Mouse (Mus musculus) lung, postnatal 4 days (tissue): ENCODE measurements around the gene Foxk1.

Source experiments
- DNase-seq, 2 experiments: peaks; one replicate each; pipeline ENCODE4 v3.0.0; 2021

The Foxk1 gene

DNA sequence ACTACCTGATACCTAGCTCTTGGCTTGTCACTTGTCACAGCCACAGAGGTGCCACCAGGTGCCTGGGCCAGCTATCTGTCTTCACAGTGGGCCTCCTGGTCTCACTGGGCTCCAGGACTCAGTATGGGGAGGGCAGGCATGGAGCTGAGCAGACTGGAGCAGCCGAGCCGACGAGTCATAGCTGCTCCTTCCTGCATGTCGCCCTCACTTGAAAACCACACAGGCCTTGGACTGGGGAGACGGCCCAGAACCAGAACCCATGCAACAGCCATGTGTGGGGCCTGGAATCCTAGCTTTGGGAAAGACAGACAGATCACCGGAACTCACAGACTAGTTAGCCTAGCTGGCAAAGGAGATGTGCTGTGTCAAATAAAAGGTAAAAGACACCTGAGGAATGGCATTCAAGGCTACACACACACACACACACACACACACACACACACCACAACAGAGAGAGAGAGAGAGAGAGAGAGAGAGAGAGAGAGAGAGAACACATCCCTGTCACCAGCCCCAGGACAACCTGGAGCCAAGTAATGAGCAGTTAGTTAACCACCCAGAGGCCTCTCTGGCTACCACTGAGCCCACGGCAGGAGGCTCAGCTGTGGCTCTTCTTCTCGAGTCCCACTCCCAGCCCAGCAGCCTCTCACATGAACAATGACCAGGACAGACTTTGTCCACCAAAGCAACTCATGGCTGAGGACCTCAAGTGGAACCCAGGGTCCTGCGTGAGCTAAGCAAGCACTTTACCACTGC is 88.8 kb downstream of the Foxk1 start:
- DNase-seq, result no peak

- DNase-seq, result peak in 1 of 2 experiments; percentile 12
Measured at GRCm38 (mm10) chr5:142493307-142493706, 92.0 kb downstream of the Foxk1 start.

DNA sequence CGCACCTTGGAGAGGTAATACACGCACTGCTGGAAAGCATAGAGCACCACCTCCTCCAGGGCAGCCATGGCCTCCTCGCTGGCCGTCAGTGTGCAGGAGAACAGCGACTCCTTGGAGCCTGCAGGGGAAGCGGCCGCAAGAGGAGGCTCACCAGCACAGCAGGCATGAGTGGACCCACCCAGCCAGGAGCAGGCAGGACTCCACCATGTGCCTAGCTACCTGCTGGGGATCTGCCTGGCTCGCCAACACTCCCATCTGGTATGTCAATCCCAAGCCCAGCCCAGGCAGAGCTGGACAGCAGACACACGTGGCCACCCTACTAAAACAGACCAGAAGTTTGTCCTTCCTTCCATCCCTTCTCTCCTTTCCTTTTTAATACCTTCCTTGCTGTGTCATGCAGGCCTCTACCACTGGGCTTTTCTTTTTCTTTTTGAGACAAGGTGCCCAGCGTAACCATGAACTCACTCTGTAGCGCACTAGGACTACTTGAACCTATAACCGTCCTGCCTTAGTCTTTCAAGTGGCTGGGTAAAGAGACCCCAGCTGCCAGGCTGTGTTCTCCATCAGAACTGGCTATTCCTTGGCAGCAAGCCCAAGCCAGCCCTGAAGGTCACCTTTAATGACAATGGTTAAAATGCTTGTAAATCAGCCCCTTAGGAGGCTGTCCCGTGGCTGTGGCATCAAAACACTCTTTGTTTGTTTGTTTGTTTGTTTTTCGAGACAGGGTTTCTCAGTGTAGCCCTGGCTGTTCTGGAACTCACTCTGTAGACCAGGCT is 94.2 kb downstream of the Foxk1 start:
- DNase-seq, result no peak

DNA sequence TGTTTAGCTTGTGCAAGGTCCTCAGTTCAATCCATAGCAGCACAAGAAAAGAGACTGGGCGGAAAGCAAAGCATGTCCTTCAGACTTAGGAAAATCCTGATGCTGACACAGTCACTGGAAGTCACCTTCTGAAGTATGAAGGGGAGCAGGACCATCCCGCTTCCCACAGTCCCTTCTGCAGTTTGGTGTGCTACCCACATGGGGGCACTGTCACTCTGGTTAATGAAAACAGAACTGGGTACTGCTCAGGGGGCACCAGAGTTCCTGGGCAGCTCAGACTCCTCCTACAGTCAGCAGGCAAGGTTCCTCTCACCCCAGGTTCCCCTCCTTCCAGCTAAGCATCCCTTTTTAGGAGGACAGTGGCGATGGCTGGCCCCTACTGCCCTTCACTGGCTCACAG is 97.7 kb downstream of the Foxk1 start:
- peak; percentile 42 to 56 for DNase-seq

DNA sequence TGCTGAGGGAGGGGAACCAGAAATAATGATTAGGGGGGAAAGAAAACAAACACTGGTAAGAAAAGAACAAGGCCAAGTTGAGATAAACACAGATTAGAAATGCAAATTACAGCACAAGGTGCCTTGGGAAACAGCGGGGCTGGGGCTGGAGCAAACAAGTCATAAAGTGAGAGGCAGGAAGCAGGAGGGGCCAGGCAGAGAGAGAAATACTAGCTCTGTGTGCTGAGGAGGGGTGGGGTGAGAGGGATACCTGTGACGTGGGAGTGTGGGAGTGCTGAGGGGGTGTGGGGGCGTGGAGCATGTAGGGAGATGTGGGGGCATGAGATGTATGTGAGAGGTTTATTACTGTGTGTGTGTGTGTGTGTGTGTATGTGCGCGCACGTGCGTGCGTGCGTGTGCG is 99.6 kb downstream of the Foxk1 start:
- no peak for DNase-seq

DNA sequence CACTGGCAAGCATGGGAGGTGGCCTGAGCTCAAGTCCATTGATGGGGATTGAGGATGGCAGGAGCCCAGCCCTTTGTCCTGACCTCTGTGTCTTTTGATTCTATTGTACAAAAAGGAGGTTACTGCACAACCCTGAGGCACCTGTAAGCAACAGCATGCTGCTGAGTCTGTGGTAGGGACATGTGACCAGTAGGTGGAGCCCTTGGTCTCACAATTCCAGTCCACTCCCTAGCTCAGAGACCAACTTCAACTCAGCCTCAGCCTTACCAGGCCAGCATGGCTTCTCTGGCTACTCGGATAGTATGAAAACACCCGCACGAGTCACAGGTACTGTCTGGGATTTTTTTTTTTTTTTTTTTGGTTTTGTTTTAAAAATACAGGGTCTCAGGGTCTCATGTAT is 101.1 kb downstream of the Foxk1 start:
- peak; percentile 82 to 86 for DNase-seq

- DNase-seq, result no peak
Measured at GRCm38 (mm10) chr5:142504175-142504574, 102.9 kb downstream of the Foxk1 start.

DNA sequence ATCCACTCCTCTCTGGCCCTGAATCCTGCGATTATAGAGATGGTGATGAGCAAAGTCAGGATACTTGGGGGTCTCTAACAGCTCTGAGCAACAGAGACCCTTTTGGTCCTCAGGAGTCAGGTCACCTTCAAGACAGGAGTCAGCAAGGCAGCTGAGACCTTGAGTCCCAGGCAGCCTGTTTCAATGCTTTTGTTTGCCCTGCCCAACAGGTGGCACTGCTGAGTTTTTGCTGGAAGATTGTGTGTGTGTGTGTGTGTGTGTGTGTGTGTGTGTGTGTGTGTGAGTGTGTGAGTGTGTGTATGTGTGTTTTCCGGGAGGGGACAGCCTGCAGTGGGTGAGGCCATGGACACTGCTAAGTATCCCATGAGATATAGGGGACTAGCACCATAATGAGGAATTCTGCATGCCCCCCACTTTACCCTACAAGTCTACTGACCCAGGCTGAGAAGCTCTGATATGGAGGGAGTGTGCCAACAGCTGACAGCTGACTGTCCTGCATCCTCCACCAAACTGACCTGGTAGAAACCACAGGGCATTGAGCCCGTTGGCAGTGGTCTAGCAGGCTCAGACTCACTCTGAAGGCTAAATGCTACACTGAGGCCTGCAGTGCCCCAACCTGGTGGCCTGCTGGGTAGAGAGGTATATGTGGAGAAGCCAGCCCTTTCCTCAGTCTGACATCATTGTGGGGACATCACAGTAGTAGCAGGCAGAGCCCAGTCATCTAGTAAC is 104.6 kb downstream of the Foxk1 start:
- DNase-seq, result peak in 1 of 2 experiments; percentile 40

GRCm38 (mm10) chr5:142509141-142510060 is 108.1 kb downstream of the Foxk1 start:
- peak in 1 of 2 experiments; percentile 50 for DNase-seq

- no peak for DNase-seq
Measured at GRCm38 (mm10) chr5:142510061-142510414, 108.7 kb downstream of the Foxk1 start.
